Mouse (Mus musculus) urinary bladder, adult 2 months (tissue): ENCODE measurements around the gene Gphb5. TPM values are rescaled to one million over a fixed set of nuclear protein-coding genes. Genes with fewer than 3 reads are reported as not detected.
"Not testable (repeated sequence)": the region's sequence is repeated elsewhere in the genome, so short reads cannot be mapped to it uniquely, and the experiment has no call there.

Source experiments
- DNase-seq: peaks from one replicate; pipeline ENCODE4 v3.0.0; 2022; ENCODE audit warnings: low spot score
- polyA plus RNA-seq: library from polyadenylated mRNA; depleted of rRNA; stranded (reverse); fragments of >200 nt; gene quantifications from 2 replicates; pipeline ENCODE4 v1.2.3, GENCODE M21; 2012; rRNA removed

Gene Gphb5
- polyA plus RNA-seq = not detected in 2 replicates

DNA sequence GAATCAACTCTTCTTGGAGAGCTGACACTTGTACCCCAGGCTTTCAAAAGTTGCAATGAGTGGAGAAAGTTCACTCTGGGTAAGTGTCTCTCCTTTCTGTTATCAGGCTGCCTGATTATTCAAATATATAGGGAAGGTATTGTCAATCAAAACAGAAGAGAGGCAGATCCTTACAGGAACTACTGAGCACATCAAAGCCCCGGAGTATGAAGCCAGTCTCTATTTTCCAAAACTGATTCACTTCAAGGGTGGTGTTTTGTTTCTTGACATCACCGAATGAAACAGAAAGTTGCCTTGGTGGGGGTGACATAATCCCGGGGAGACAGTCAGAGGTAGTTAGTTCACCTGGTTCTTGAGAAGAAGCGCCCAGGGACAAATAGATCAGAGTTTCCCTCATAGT, at the start of gene Gphb5:
Gphb5 (minus strand) TSS at position 101 of the 400 bp plus-strand sequence.
- DNase-seq = no peak

DNA sequence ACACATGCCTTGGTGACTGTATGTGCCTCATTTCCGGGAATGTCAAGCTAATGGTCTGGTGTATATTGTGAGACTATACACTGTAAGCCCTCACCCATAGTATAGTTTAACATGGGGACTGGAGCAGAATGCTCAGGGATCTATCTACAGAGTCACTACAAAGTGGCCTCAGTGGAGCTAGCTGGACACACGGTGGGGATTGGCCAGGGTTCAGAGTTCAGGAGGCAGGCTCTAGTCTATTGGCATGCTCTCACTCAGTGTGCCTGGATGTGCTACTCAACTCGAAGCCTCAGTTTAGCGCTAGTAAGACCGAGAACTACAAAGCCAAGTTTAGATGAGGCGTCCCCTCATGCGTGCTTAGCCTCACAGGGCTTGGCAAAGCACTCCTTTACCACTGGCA, 49.6 kb upstream of the Gphb5 start:
- no peak for DNase-seq

DNA sequence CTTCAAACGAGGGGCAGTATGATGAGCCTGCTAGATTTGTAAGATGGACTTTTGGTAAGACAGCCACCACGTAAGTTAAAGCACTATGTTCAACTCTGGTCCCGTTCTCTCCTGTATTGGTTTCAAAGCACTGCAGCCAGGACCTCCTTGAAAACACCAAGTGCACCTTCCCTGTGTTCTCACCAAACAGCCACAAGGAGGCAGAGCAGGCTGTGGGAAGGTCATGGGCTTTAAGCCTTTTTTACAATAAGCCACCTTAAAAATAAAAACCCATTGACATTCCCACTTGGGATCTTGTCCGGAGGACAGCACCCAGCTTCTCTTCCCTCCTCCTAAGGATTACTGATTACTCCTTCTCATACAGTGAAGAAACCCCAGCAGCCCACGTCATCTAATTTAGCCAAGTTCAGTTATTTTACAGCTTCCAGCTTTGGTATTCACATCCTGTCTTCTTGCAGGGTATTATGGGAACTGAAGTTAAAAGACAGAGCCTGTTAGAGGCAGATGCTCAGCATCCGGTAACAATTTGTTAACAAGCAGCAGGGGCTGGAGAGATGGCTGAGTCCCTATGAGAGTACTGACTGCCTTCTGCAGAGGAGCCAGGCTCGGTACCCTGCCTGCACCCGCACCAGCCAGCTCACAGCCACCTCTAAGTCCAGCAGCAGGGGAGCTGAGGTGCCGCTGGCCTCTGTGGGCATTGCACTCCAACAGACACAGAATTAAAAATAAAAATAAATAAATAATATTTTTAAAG, 47.6 kb upstream of the Gphb5 start:
- DNase-seq = no peak

DNA sequence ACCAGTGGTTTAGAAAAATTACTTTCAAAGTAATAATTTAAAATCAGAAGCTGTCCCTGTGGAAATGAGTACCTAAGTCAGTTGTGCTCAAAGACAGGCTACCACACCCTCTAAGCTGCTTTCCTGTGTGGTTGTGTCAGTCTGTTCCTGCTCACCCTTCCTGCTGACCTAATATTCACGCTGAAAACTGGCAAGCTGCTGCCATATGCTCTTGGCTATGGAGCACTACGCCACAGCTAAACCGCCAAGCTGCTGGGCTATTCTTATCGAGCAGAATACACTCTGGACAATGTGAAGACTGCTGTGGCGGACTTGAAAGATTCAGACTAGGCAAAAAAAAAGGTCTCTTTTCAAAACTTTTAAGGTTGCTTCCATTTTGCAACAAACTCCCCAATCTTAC, 44.0 kb upstream of the Gphb5 start:
- no peak for DNase-seq

DNA sequence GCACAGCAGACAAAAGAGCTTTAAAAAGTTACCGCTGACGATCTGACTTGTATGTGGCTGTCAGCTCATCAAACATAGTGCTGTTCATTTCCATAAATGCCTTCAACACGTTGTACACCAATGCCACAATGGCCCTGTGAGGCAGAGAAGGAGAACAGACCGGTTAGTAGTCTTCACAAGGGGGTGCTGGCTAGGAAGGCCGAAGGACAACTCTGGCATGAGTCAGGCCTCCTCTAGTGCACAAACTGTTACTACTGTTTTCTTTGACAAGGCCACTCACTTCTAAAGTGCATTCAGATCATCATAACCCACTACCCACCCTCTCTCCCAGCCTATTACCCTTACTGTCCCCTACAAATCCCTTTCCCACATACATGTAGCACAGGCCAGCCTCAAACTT, 43.1 kb upstream of the Gphb5 start:
- no peak for DNase-seq

DNA sequence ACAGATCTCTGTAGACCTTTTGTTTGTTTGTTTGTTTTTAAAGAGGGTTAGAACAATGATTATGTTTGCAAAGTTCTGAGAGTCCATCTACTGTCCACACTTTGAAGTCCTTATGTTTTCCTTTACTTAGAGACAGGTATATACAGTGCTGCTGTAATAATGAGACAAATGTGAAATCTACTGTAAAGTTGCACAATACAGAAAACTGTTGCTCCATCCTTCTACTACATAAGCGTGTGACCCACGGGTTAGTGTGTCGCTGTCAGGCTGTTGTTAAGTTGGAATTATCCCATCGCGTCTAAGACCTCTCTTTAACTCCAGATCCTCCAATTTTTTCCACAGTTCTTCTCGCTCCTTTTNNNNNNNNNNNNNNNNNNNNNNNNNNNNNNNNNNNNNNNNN, 36.9 kb upstream of the Gphb5 start:
- no peak for DNase-seq

DNA sequence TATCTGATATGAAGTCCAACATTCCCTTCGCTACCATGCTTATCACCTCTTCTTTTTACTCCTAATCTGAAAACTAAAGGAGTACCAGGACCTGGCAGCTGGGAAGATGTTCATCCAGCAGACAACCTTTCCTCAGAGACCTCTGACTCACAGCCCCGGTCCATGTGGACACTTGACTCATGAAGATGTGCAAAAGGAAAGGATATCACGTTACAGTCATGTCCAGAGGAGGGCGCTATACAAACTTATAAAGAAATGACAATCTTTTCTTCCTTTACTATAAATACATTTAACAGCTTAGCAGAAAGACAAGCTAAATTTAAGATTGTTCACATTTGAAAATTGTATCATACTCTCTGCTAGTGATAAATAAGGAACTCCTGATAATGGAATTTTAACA, 36.4 kb upstream of the Gphb5 start:
- no peak for DNase-seq

DNA sequence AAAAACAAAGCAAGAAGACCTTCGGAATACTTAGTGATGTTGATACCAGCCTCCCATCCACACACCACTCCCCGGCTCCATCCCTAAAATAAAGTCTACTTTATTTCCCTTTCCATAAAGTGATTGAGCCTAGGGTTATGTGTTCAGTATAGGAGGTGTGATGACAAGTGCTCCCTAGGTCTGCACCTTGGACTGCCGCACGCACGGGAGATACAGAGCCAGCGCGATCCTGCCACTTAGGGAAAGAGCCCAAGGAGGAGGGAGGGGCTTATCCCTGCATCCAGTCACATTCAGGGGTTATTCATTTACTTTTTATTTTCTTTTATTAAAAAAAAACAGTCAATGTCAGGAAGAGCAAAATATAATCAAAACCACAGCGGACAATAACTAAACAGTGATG, 34.0 kb upstream of the Gphb5 start:
- DNase-seq = no peak

DNA sequence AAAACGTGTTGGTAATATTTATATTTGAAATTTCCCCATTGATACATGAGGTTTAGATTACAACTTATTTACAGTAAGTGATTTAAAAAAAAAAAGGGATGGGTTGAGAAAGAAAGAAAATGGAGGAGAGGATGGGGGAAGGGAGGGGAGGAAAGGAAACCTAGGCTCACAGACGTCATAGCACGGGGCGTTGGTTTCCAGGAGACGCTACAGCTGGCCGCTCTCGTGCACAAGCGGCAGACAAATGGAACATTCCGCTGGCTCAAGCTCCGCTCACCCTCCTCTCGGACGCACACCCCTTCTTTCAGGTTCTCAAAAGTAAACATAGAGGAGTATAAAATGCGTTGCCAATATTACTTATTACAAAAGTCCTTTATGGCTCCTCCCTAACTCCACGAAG, 33.4 kb upstream of the Gphb5 start:
- no peak for DNase-seq

DNA sequence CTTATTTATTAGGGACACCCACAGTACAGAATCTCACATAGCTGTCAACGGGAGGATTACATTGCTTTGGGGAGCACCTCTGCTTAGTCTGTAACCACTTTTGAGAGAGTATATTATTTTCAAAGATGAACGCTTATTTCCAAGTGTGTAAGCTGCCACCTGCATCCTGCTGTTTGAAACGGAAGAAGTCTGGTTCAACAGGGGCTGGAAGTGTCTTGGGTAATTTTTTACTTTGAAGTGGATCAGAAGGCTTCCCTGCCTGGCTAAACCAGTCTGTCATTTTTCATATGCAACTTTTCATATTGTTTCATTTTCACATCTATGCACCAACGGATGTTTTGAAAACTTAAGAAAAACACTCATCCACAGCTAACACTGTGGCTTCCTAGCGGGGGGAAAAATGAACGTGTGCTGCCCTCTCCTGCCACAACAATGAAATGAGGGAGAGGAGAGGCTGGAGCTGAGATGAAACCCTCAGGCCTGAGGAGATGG, 32.9 kb upstream of the Gphb5 start:
- DNase-seq = no peak

DNA sequence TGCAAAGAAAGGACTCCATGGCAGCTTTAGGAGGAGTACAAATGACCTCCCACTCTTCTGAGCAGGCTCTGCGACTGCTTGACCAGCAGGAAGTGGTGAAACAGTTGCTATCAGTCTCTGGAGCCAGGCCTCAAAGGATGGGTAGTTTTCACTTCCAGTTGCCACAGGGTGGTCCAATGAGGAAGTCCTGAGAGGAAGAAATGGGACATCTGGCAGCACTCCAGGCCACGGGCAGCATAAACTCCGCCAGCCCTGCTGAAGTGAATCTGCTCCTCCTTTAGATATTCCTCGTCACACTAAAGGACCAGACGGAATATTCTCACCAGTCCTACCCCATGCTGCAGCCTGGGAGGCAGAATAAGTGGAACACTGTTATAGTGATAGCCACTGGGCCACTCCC, 32.3 kb upstream of the Gphb5 start:
- DNase-seq = no peak

DNA sequence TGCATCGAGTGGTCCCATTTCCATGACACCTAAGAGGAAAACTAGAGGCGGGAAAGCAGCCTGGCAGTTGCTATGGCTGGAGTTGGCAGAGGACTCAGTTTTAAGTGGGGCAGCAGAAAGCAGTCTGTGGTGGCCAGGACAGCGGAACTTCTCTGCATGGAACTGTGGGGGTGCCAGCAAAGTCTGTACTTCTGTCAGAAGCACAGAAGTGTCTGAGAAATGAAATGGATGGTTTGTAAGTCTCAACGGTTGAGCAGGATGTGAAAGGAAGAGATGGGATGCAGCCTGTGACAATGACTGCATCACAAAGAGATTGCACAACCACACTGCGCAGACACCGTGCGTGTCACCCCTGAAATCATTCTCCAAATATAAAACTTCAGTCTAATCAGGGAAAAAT, 29.7 kb upstream of the Gphb5 start:
- no peak for DNase-seq

DNA sequence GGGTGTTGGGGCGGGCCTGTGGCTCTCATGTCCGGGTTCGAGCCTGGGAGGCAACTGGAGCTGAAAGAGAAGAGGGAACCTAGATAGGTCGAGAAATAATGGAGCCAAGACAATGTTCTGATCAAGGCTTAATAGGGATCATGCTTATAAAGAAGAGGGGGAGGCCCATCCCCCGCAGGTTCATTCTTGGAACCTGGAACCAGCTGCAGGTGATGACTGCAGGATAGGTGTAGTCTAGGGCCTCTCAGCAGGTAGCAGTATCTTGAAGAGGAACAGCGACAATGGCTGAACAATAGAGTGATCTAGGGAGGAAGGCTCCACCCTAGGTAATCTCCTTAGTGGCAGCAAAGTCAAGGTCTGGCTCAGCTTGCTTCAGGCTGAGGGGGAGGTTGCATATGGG, 15.8 kb upstream of the Gphb5 start:
- DNase-seq = not testable (repeated sequence)

DNA sequence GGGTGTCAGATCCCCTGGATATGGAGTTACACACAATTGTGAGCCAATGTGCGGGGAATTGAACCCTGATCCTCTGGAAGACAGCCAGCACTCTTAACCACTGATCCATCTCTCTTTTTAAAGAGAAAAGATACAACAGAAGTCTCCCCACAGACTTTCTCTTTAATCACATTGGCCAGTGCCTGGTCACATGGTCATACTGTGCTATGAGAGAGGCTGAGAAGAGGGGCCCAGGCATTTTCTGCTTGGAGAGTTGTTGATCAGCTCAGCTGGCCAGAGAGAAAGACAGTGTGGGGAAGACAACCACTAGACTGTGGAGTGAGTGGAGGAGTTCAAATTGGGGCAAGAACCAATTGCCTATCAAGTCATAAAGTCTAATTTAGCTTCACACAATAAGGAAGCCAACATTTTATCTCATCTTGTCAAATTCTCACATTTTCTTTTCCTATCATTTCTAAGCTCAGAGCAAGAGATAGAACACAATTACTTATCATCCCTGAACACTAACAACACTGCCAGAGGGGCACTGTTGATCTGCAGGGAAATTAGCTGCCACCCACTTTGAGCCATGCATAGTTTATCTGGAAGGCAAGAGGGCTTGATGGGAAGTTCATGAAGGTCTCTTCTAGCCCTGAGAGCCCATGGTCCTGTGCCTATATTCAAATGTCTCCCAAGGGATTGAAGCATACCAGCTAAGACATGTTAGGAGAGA, 13.3 kb upstream of the Gphb5 start:
- no peak for DNase-seq

DNA sequence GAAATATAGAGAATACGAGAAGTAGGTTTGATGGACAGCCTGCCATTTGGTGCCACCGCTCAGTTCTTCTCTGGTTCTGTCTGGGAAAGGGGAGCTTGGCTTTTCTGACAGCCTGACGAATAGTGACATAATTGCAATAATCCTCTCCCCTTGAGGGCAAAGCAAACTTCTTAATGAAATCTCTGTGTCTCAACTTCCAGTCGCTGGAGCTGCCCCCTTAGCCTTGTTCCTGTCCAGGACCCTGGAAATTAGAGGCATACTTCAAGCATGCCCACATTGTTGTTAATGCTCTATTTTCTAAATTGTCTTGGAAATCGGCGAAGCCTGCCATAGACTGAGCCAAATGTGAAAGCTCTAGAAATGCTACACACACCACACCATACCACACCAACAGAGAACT, 12.1 kb upstream of the Gphb5 start:
- DNase-seq = no peak

DNA sequence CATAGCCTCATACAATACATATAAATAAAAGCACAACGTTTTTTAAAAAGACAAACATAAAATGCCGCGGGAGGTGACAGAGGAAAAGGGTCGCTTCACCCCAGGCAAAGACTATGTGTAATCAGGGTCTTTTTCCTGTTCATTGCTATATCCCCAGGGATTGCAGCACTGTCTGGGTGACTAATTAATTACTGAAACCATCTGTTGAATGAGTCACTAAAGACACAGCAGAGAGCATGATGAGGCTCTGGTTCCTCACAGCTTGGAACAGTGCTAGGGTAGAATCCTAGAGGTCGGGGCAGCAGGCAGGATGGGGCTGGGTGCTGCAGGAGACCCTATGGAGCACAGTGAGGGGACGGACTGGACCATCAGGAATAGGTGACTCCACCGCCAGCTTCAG, 9.3 kb upstream of the Gphb5 start:
- no peak for DNase-seq

DNA sequence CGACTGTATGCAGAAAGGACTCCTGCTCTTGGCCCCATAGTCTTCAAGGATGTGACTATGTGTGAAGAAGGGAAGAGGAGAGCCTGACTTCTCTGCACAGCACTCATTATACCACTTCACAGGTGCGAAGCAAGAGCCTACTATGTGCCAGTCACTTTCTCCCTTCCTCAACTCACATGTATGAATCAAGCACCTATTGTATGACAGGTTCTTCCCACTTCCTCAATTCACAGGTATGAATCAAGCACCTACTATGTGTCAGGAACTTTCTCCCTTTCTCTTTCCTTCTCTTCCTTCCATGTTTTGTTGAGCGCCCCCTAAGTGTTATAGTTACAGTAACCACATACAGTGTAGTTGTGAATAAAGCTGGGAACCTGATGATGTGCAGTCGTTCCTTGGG, 8.2 kb upstream of the Gphb5 start:
- no peak for DNase-seq

DNA sequence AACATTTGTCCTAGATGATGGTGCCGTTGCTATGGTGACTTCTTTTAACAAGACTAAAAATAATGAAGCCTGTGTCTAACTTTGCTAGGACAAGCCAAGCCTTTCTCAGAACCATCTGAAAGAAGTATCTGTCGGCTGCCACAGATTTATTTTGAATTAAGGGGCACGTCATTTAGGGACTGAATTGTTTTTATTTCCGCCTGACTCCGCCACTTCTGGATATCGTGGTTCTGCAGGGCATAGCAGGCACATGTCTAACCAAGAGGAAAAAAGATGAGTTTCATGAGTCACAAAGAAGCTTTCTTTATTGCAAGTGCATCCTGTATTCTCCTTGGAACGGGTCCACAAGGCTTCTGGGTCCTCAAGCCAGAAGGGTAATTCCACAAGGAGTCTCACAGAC, 7.8 kb upstream of the Gphb5 start:
- no peak for DNase-seq

DNA sequence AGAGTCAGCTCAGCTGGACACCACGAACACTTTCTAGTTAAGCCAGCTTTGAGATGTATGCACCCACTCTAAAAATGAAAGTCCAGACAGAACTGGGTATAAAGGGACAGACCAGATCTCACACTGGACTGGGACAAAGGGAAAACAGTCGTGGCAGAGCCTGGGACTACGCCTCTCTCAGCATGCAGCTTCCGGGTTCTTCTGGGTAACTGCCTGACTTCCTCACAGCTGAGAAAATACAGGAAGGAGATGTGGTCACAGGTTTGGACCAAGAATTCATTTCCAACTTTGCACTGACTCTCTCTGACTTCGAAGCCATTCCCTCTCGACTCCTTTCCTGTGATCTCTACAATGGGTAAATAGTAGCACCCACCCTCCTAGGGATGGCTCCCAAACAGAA, 1.6 kb downstream of the Gphb5 start:
- no peak for DNase-seq

DNA sequence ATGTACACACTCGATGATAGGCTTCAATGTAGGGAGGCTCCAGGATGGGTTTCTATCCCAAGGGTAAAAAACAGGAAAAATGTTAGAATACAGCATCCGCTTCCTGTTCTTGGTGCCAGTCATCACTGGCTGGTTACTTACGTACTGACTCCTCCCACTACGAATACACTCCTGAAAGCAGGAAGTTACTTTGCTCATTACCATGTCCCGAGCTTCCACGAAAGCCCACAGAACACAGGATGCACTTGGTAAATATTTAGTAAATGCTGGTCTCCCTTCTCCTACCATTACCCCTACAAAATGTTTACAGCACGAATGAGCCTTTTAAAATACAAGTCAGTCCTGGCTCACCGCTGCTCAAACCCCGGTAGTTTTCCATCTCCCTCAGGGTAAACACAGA, 3.6 kb downstream of the Gphb5 start:
- DNase-seq = no peak

DNA sequence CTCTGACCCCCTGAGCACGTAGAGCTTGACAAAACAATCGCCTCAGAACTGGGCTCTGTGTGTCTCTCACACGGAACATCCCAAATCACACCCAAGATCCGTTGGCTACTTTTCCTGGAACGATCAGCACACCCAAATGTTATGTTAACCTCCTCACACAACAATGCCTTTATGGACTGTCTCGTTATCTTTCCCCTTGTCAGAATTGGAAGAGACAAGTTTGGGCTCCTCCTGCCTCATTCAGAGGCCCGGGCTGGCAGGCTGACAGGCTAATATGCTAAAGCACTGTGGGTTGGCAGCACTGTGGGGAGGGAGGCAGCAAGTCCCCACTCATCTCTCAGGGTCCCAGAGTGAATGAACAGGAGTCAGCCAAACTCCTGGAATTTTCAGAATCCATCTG, 19.5 kb downstream of the Gphb5 start:
- DNase-seq = no peak

DNA sequence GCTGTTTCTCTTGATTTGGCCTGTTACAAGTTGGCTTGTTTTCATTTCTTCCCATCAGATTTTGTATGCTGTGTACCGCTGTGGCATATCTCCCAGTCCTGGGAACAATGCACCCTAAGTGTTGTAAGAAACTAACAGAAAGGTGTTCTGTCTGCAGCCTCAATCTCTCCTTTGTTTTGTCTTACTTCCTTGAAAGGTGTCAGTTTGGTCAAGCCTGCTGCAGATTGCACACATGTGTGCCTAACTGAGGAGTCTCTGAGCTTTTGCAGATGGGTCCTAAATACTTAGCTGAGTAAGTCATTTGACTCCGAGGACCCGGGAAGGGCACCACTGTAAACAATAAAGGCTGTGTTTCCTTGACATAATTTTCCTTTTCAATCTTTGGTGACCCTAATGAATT, 20.0 kb downstream of the Gphb5 start:
- no peak for DNase-seq

DNA sequence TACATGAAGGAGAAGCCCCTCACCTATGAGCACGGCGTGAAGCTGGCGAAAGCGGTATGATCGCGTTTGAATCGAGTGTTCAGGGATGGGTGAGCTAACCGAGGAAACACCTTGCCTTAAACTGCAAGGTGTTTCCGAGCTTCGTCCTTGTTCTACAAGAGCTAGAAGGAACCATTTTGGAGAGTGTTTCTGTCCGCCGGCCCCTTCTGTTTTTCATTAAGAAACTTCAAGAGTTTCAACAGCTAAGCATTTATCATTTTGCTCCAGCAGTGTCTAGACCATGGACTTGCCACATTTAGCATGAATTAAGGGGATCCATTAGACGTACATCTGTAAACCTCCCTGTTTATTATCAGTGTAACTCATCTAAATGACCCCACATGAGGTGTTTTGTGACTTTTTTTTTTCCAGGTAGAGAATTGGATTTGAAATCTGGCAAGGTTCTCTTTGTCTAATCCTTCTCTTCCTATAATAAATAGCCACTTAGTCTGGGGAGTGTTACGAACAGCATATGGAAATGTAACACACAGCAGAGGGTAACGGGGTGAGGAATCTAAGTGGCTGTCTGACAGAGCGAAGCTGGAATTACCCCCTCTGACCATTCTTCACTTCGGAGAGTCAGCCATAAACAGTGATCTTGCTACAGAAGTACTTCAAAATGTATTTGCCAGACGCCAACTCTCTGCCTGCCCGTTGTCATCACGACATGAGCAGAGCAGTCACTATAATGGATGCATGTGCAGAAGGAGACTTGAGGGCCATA, 22.4 kb downstream of the Gphb5 start:
- peak; percentile 14 for DNase-seq
